Mouse (Mus musculus): ENCODE data around the gene Adgrb3. TPM values are rescaled to one million over a fixed set of nuclear protein-coding genes. Genes with fewer than 3 reads are reported as not detected.
"Not testable (repeated sequence)": the region's sequence is repeated elsewhere in the genome, so short reads cannot be mapped to it uniquely, and the experiment has no call there.

The Adgrb3 gene
- polyA plus RNA-seq, 1 experiment from 2014 or later, result not detected

DNA sequence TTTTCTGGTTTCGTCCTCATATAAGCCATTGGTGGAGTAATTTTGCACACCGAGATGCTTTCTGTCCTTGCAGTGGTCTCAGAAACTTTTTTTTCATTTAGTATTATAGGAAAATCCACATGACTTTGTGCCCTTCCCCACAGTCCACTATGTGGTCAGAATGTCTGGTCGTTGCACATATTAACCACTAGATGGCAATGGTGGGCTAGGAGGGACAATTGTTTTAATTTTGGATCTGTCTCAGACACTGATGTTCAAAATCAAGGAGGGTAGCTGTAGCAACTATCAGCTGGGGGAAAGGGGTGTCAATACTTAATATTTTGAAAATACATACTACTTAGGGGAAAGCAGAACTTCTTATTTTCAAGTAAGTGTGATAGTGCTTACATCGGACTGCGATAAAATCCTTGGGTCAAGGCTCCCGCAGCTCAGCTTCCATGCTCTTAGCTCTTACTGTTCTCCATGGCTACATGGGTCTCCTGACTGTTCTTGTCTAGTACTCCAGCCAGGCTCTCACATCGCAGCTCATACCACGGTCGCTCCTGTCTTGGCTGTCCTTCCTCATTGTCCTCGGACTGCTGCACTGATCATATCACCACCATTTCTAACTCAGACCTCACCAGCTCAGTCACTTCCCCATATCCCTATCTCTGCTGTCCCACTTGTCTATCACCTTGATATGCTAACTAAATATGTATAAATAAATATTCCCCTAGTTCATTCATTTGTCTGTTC, 319.0 kb downstream of the Adgrb3 start:
- no peaks in the 10 kb centered on the region for H3K79me2 ChIP-seq (ENCODE audit: inconsistent target)
- no peak overlapping the region for H3K4me3 ChIP-seq (ENCODE audit: inconsistent target)
- WGBS (ENCODE audit: missing documents), result 57% methylated on average over 10 of the region's 10 CpGs
- no peaks in the 10 kb centered on the region for H3K36me3 ChIP-seq (ENCODE audit: inconsistent target)
- no peak overlapping the region for H3K27ac ChIP-seq

DNA sequence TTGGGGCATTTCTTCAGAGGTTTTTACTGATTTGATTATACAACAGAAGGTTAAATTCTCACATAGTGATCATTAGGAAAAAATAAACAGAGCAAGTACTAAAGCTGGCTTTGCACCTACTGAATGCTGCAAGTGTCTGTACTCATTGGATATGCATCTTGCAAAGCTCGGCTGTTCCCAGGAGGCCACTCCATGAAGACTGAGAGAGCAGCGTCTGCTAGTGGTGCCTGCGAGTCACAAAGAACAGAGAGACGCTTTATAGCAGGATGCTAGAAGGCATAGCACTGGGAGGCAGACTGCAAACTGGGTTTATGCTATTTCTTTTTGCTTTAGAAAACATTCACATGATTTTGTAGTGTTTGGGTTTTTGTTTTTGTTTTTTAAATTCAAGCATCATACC, 325.2 kb downstream of the Adgrb3 start:
- no peaks in the 10 kb centered on the region for H3K79me2 ChIP-seq (ENCODE audit: inconsistent target)
- H3K36me3 ChIP-seq (ENCODE audit: inconsistent target), result no peaks in the 10 kb centered on the region
- H3K4me3 ChIP-seq (ENCODE audit: inconsistent target), result no peak overlapping the region
- no peak overlapping the region for H3K27ac ChIP-seq
- WGBS (ENCODE audit: missing documents), result 30% methylated on average over 4 of the region's 4 CpGs

DNA sequence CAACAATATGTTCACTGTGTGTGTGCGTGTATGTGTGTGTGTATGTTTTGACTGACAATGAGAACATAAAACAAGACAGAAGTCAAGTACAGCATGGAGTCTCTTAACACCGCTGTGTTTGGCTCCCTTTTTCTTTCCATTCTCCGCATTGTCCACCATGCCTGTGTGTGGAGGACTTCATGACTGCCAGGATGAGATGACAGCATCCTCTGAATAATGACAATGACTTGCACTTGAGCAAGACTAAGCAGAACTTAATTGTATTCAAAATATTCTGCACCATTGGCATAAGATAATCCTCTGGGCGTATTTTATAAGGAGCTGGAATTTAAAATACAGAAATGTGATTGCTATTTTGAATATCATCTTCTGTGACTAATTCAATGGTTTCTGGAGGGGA, 326.0 kb downstream of the Adgrb3 start:
- H3K79me2 ChIP-seq (ENCODE audit: inconsistent target), result no peaks in the 10 kb centered on the region
- no peaks in the 10 kb centered on the region for H3K36me3 ChIP-seq (ENCODE audit: inconsistent target)
- WGBS (ENCODE audit: missing documents), result 78% methylated on average over 4 of the region's 4 CpGs
- no peak overlapping the region for H3K27ac ChIP-seq
- H3K4me3 ChIP-seq (ENCODE audit: inconsistent target), result no peak overlapping the region

DNA sequence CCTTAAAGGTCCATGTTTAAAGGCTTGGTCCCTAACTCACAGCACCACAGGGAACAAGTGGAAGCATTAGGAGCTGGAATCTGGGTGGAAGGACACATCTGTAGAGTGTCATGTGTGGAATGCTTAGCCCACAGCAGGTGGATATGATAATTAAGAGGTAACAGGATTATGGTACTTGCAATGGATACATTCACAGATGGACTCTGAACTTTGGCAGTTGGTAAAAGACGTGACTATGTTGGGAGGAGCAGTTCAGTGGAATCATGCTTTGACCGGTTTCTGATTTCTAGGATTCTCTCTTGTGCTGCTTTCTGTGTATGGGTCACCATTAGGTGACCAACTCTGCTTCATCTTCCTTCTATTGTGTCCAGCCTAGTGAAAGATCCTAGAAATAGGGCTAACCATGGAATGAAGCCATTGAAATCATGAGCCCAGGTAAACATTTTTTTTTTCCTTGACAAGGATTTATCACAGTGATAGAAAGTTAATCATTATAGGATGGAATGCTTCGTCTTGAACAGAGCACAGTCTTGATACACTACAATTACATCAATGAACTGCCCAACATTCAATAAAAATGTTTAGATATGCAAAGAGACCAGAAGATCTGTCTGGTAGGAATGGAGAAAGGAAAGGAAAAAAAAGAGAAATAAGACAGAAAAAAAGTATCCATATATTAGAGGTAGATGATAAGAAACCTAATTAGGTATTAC, 334.1 kb downstream of the Adgrb3 start:
- no peak overlapping the region for H3K27ac ChIP-seq
- 70% methylated on average over 3 of the region's 3 CpGs for WGBS (ENCODE audit: missing documents)

DNA sequence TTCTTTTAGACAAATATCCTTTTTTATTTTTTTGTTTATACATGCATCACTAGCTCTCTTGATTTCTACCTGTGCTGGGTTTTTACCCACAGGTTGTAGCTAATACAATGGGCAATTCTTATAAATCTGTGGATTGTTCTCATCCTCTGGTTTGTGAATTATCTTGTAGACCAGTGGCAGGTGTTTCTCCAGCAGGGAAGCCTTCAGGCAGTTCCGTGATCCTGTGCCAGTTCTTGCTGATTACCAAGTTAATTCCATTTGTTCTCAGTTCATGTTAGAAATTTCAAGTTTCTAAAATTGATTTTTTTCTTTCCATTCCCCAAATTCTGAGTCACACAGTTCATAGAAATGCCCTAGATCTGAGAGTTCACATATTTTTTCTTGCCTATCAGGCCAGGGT, 338.0 kb downstream of the Adgrb3 start:
- H3K79me2 ChIP-seq (ENCODE audit: inconsistent target), result no peaks in the 10 kb centered on the region
- no peaks in the 10 kb centered on the region for H3K36me3 ChIP-seq (ENCODE audit: inconsistent target)
- 71% methylated on average over 1 of the region's 1 CpGs for WGBS (ENCODE audit: missing documents)
- H3K4me3 ChIP-seq (ENCODE audit: inconsistent target), result no peak overlapping the region
- H3K27ac ChIP-seq, result no peak overlapping the region

More for the DNA sequence above, 334.1 kb downstream of the Adgrb3 start:
- no peak overlapping the region for H3K4me3 ChIP-seq (ENCODE audit: inconsistent target)
- no peaks in the 10 kb centered on the region for H3K79me2 ChIP-seq (ENCODE audit: inconsistent target)
- H3K36me3 ChIP-seq (ENCODE audit: inconsistent target), result no peaks in the 10 kb centered on the region

DNA sequence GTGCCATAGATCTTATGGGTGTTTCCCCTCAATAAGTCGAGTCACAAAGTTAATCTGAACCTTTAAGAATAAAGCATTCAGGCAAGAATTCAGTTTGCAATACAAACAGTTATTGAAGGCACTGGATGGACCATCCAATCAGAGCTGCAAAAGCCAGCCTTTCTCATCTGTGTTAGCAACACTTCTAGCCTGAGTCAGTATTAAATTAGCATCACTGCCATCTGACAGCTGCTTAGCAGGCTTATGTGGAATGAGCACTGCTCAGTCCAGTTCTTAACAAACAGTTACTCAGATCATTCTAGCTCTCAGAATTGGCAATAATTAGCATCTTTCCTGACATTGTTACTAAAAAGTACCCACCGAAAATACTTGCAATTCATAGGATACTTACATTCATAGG, 339.3 kb downstream of the Adgrb3 start:
- Histone ChIP-seq H3K79me2 (ENCODE audit: inconsistent target) (no peaks in the 10 kb centered on the region), H3K36me3 (ENCODE audit: inconsistent target) (no peaks in the 10 kb centered on the region), H3K4me3 (ENCODE audit: inconsistent target) (no peak overlapping the region), H3K27ac (no peak overlapping the region)
- 61% methylated on average over 2 of the region's 2 CpGs for WGBS (ENCODE audit: missing documents)

DNA sequence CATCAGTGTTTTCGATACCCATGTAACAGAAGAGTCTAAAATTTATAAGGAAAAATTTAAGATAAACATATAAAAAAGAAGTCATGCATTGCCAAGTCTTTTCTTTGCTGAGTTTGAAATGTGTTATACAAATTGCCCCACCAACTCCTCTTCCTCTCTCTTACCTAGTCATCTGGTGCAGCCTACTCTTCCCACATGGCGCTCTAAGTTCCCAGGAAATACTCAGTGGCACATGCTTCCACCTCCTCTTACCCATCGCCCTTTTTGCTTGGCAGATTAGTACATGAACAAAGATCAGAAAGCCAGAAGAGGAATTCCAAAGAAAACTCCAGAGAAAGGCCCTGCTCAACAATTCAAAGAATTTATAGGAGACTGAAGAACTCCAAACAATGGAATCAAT, 353.8 kb downstream of the Adgrb3 start:
- Histone ChIP-seq H3K4me3 (ENCODE audit: inconsistent target) (no peak overlapping the region), H3K27ac (no peak overlapping the region), H3K79me2 (ENCODE audit: inconsistent target) (no peaks in the 10 kb centered on the region), H3K36me3 (ENCODE audit: inconsistent target) (no peaks in the 10 kb centered on the region)
- WGBS (ENCODE audit: missing documents), result 75% methylated on average over 3 of the region's 3 CpGs

DNA sequence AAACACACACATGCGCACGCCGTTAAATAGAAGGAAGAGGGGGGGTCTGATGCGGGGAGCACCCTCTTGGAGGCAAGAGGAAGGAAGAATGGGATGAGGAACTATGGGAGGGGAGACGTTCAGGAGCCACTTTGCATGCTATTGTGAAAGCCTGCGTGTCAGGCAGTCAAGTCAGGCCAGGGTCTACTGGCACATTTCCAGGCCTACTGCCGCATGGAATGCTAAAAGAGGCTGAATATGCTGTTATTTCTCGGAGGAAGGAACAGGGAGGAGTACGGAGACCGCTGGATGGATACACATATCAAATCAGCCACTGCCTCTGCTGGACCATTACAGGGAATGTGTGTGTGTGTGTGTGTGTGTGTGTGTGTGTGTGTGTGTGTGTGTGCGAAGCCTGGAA, 355.0 kb downstream of the Adgrb3 start:
- Histone ChIP-seq H3K36me3 (ENCODE audit: inconsistent target) (no peaks in the 10 kb centered on the region), H3K4me3 (ENCODE audit: inconsistent target) (no peak overlapping the region), H3K79me2 (ENCODE audit: inconsistent target) (no peaks in the 10 kb centered on the region), H3K27ac (no peak overlapping the region)
- WGBS (ENCODE audit: missing documents), result 75% methylated on average over 10 of the region's 11 CpGs

DNA sequence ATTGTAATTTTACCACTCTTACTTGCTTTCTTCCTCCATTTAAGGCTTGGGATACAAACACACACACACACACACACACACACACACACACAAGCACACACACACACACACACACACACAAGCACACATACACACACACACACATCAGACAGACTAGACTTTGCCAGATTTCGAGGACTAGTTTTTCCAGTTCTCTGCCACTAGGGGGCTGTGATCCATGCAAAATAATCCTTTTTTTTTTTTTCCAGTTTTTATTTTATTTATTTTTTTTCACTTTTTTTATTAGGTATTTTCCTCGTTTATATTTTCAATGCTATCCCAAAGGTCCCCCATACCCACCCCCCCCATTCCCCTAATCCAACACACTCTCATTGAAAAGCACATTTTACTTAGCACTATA, 357.9 kb downstream of the Adgrb3 start:
- not testable (repeated sequence) for H3K36me3 ChIP-seq (ENCODE audit: inconsistent target); H3K4me3 ChIP-seq (ENCODE audit: inconsistent target); H3K27ac ChIP-seq; H3K79me2 ChIP-seq (ENCODE audit: inconsistent target)
- 29% methylated on average over 1 of the region's 2 CpGs for WGBS (ENCODE audit: missing documents)

DNA sequence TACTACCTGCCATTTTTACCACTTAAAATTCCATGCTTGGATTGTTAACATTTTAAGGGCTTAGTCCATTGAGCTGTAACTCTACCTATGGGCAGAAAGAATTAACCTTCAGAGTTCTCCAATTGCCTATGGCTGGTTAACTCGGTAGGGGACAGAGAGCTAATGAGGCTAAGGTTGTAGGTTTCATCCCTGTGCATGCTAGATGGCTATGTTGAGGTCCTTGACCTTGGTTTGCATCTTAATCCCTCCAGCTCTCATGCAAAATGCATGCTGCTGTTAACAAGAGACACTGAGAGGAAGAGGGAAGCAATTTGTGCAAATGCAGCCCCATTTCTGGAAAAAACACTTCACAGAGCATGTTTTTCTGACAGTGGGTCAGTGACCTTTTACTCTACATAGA, 366.9 kb downstream of the Adgrb3 start:
- no peak overlapping the region for H3K4me3 ChIP-seq (ENCODE audit: inconsistent target)
- 45% methylated on average over 1 of the region's 1 CpGs for WGBS (ENCODE audit: missing documents)
- no peaks in the 10 kb centered on the region for H3K36me3 ChIP-seq (ENCODE audit: inconsistent target)
- H3K79me2 ChIP-seq (ENCODE audit: inconsistent target), result no peaks in the 10 kb centered on the region
- H3K27ac ChIP-seq, result no peak overlapping the region

DNA sequence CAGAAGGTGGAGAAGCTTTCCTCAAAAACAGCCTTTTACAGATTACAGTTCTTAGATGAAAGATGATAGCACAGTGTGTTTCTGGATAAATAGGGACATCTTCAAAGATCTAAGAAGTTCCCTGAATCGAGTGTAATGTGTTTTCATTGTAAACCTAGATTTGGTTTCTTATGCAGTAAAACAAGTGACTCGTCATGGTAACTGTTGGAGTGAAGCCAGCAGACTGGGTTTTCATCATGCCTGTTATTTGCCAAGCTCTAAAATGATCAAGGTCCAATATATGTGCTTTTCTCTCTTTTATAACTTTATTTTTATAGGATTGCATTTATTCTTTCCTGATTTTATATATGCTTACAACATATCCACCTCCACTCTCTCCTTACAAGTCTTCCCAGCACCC, 394.0 kb downstream of the Adgrb3 start:
- H3K4me3 ChIP-seq (ENCODE audit: inconsistent target), result no peak overlapping the region
- no peak overlapping the region for H3K27ac ChIP-seq
- 73% methylated on average over 2 of the region's 2 CpGs for WGBS (ENCODE audit: missing documents)
- H3K79me2 ChIP-seq (ENCODE audit: inconsistent target), result no peaks in the 10 kb centered on the region
- H3K36me3 ChIP-seq (ENCODE audit: inconsistent target), result no peaks in the 10 kb centered on the region

DNA sequence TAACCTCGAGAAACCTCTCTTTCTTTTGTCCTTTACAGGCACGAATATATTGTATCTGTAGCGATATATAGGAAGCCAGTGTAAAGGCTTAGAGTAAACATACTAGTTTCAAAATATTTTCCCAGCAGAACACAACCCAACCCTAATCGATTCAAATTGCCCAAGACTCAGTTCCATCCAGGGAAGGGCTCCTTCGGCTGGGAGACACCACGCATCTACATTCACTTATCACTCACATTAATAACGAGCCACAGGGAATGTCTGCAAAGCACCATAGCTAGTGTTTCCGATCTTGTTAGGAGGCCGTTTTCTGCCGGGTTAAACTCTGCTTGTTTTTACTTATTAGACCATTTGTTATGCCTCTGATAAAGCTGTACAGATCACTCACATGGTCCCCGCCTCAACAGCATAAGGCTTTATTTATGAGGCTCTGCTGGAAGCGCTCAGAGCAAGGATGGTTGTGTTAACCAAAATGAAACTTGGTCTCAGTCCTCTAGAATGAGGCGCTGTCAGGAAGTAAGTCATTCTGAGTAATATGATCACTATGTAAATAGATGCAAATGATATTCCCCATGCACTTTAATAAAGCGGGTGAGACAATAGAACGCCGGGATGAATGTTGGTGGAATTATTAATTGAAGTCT, 399.2 kb downstream of the Adgrb3 start:
- 83% methylated on average over 16 of the region's 16 CpGs for WGBS (ENCODE audit: missing documents)
- no peak overlapping the region for H3K27ac ChIP-seq
- H3K36me3 ChIP-seq (ENCODE audit: inconsistent target), result no peaks in the 10 kb centered on the region
- H3K79me2 ChIP-seq (ENCODE audit: inconsistent target), result no peaks in the 10 kb centered on the region
- no peak overlapping the region for H3K4me3 ChIP-seq (ENCODE audit: inconsistent target)

DNA sequence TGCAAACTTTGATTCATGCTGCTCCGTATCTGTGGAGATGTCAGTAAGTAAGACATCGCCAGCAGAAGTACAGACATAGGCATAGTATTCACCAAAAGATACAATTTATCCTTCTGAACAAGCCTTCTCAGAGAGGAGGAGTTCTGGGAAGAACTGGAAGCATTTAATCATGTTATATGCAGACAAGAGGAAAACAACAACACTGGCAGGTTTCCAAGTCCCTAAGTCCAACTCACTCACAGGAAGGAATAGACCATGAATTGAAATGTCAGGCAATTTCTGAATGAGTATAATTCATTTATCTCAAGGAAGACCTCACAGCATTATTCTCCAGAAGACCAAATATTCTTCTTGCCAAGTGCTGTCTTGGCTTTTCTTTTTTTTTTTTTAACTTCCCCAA, 408.8 kb downstream of the Adgrb3 start:
- Histone ChIP-seq H3K4me3 (ENCODE audit: inconsistent target) (no peak overlapping the region), H3K36me3 (ENCODE audit: inconsistent target) (no peaks in the 10 kb centered on the region), H3K27ac (no peak overlapping the region), H3K79me2 (ENCODE audit: inconsistent target) (no peaks in the 10 kb centered on the region)
- WGBS (ENCODE audit: missing documents), result 97% methylated on average over 2 of the region's 2 CpGs

DNA sequence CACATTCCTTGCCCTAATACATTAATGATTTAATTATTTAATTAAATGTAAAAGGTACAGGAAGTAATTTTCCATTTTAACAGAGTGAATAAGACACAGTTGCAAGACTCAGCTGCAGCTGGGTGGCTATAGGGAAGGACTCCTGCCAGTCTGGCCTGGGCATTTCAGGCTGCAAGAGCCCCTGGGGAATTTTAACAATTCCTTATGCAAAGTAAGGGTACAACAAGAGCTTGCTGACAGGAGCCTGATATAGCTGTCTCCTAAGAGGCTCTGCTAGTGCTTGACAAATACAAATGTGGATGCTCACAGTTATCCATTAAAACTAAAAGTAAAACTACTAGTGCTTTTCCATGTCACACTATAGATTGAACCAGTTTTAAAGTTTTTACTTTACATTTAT, 410.1 kb downstream of the Adgrb3 start:
- no peaks in the 10 kb centered on the region for H3K36me3 ChIP-seq (ENCODE audit: inconsistent target)

DNA sequence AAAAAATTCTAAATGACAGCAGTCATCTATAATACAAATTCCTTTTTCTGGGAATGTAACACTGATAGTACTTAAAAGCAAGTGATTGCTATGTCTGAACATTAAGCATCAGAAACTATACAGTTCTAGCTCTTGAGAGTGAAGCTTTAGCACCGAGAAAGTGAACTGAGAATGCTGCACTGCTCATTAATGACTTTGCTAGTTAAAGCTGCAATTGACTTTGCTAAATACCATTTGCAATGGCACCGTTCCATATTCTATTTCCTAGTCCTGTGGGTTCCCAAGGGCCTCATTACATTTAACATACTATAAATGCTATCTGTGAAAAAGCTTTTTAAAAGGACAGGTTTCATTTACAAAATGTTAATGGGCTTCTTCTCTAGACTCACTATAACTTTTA, 414.4 kb downstream of the Adgrb3 start:
- H3K79me2 ChIP-seq (ENCODE audit: inconsistent target), result no peaks in the 10 kb centered on the region
- 90% methylated on average over 2 of the region's 2 CpGs for WGBS (ENCODE audit: missing documents)
- no peaks in the 10 kb centered on the region for H3K36me3 ChIP-seq (ENCODE audit: inconsistent target)
- no peak overlapping the region for H3K27ac ChIP-seq
- H3K4me3 ChIP-seq (ENCODE audit: inconsistent target), result no peak overlapping the region

More for the DNA sequence above, 410.1 kb downstream of the Adgrb3 start:
- H3K4me3 ChIP-seq (ENCODE audit: inconsistent target), result no peak overlapping the region
- H3K27ac ChIP-seq, result no peak overlapping the region
- no peaks in the 10 kb centered on the region for H3K79me2 ChIP-seq (ENCODE audit: inconsistent target)

All from macrophage (primary cell).